Mouse (Mus musculus): ENCODE data around the gene Pla2g2f. TPM values are rescaled to one million over a fixed set of nuclear protein-coding genes. Genes with fewer than 3 reads are reported as not detected.

Pla2g2f gene
- not detected in 2 replicates for polyA plus RNA-seq (2015; fragmentation: Nextera tagmentation; extraction: Ambion mirVana)

GRCm38 (mm10) chr4:138757416-138757815, at the start of gene Pla2g2f:
Gene Pla2g2f (minus strand): TSS chr4:138757626.

GRCm38 (mm10) chr4:138775435-138775834, 18.0 kb upstream of the Pla2g2f start, which contains the start of gene Pla2g2d:
Gene Pla2g2d (plus strand): TSS chr4:138775735.

GRCm38 (mm10) chr4:138737031-138737430, 20.4 kb downstream of the Pla2g2f start, which contains the start of gene Ubxn10:
Gene Ubxn10 (minus strand): TSS chr4:138737167.

GRCm38 (mm10) chr4:138724354-138725126, 32.9 kb downstream of the Pla2g2f start, which contains the start of gene Pla2g2c:
Gene Pla2g2c (plus strand): TSS chr4:138724792.

Other genes with a start within 250 kb of the Pla2g2f start
- not detected in 2 replicates for gene Vwa5b1, start 121.7 kb downstream of the Pla2g2f start, polyA plus RNA-seq (2015; fragmentation: Nextera tagmentation; extraction: Ambion mirVana)
- gene Pla2g2c, start 32.8 kb downstream of the Pla2g2f start, polyA plus RNA-seq (2015; fragmentation: Nextera tagmentation; extraction: Ambion mirVana): 0.10 and 0.15 TPM in 2 replicates
- gene Ubxn10, start 20.5 kb downstream of the Pla2g2f start, polyA plus RNA-seq (2015; fragmentation: Nextera tagmentation; extraction: Ambion mirVana): 0.08 and 0.17 TPM in 2 replicates
- gene Pla2g2d, start 18.1 kb upstream of the Pla2g2f start, polyA plus RNA-seq (2015; fragmentation: Nextera tagmentation; extraction: Ambion mirVana): 0.07 TPM in 1 of 2 replicates, not detected in the other
- gene Pla2g5, start 105.9 kb upstream of the Pla2g2f start, polyA plus RNA-seq (2015; fragmentation: Nextera tagmentation; extraction: Ambion mirVana): 0.25 TPM in 1 of 2 replicates, not detected in the other
- gene Gm13030, start 116.3 kb upstream of the Pla2g2f start, polyA plus RNA-seq (2015; fragmentation: Nextera tagmentation; extraction: Ambion mirVana): not detected in 2 replicates
- gene Pla2g2e, start 120.3 kb upstream of the Pla2g2f start, polyA plus RNA-seq (2015; fragmentation: Nextera tagmentation; extraction: Ambion mirVana): not detected in 2 replicates
- gene Otud3, start 156.3 kb upstream of the Pla2g2f start, polyA plus RNA-seq (2015; fragmentation: Nextera tagmentation; extraction: Ambion mirVana): 1.6 and 1.8 TPM in 2 replicates
- gene Rnf186, start 209.5 kb upstream of the Pla2g2f start, polyA plus RNA-seq (2015; fragmentation: Nextera tagmentation; extraction: Ambion mirVana): not detected in 2 replicates
- 3.2 and 3.9 TPM in 2 replicates for gene Tmco4, start 215.3 kb upstream of the Pla2g2f start, polyA plus RNA-seq (2015; fragmentation: Nextera tagmentation; extraction: Ambion mirVana)